Mouse (Mus musculus) ES-Bruce4 (cell line): Measurements from ENCODE around the gene Cblb.

Experiments
- CTCF ChIP-seq: IDR thresholded peaks from one replicate; pipeline ENCODE4 v1.8.1; 2011; ENCODE audit warnings: low read depth, low read length
- EP300 ChIP-seq: IDR thresholded peaks from 2 replicates; pipeline ENCODE4 v1.6.1; 2011; ENCODE audit warnings: low read depth, low read length; ENCODE audit not compliant: insufficient read depth
- POLR2A ChIP-seq: IDR thresholded peaks from one replicate; pipeline ENCODE4 v1.8.1; 2011; ENCODE audit warnings: low read length; ENCODE audit not compliant: insufficient read depth

DNA sequence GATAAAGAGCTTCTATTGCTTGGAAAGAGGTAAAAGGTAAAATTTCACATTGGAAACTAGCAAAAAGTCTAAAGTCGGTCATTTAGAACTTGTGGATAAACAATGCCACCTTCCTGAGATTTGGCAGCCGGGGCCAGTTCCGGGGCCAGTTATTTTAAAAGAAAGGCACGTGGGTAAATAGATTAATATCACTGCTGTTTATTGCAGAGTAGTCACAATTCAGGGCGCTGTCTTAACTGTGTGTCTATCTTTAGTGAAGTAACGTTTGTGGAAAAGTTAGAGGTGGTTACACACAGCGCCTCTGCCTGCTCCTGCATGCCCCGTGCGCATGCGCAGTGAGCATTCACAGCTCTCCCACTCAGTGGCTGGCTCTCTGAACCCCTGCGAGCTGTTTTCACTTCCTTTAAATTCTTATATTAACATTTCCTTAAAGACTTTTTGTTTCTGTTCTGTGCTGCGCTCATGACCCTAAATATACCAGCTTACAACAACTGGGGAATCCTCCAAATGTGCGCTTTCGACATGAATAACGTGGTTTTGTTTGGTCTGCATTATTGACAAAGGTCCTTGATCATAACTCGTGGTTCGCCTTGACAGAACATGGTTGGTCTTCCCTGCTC is 29.2 kb downstream of the Cblb start:
- no peak for TF ChIP-seq POLR2A
- no peak for TF ChIP-seq CTCF
- TF ChIP-seq EP300: no peak
